Mouse (Mus musculus) embryonic facial prominence, embryonic 10.5 days (tissue): Measurements from ENCODE around the gene Mymx. TPM values are rescaled to one million over a fixed set of nuclear protein-coding genes. Genes with fewer than 3 reads are reported as not detected.

Experiments used
- DNase-seq: peaks from one replicate; pipeline ENCODE4 v3.0.0-alpha.2; 2017; ENCODE audit warnings: low spot score
- H3K27ac ChIP-seq: fragments of 300-500 bp; sonication (generic); replicated peaks from 2 replicates; pipeline ENCODE4 v1.5.1; 2016; ENCODE audit warnings: mild to moderate bottlenecking
- H3K27me3 ChIP-seq: fragments of 300-500 bp; sonication (generic); replicated peaks from 2 replicates; pipeline ENCODE4 v1.6.1; 2016; ENCODE audit warnings: low read depth, mild to moderate bottlenecking; ENCODE audit not compliant: poor library complexity, severe bottlenecking
- H3K36me3 ChIP-seq: fragments of 300-500 bp; sonication (generic); replicated peaks from 2 replicates; pipeline ENCODE4 v1.6.1; 2016; ENCODE audit warnings: mild to moderate bottlenecking, moderate library complexity
- H3K4me1 ChIP-seq: fragments of 300-500 bp; sonication (generic); 2 replicates; pipeline ENCODE4 v1.6.1; 2016
- H3K4me3 ChIP-seq: fragments of 300-500 bp; sonication (generic); 2 replicates; pipeline ENCODE4 v1.5.1; 2016; ENCODE audit warnings: mild to moderate bottlenecking, moderate library complexity
- H3K9me3 ChIP-seq: fragments of 300-500 bp; sonication (generic); 2 replicates; pipeline ENCODE4 v1.6.1; 2016; ENCODE audit warnings: mild to moderate bottlenecking
- WGBS: fragments of 180-500 bp; shearing (Covaris S2); methylation state at CpG from one replicate; pipeline ENCODE4 v1.1.7; 2016; 5-methylcytosine and 5-hydroxymethylcytosine counted together
- polyA plus RNA-seq: library from polyadenylated mRNA; unstranded; fragments of >200 nt; fragmentation: Nextera tagmentation; extraction: Ambion mirVana; gene quantifications from 2 replicates; pipeline ENCODE4 v1.2.1, GENCODE M21; 2016

Gene Mymx
- polyA plus RNA-seq, 1 experiment from 2014 or later, result 0.39 TPM

DNA sequence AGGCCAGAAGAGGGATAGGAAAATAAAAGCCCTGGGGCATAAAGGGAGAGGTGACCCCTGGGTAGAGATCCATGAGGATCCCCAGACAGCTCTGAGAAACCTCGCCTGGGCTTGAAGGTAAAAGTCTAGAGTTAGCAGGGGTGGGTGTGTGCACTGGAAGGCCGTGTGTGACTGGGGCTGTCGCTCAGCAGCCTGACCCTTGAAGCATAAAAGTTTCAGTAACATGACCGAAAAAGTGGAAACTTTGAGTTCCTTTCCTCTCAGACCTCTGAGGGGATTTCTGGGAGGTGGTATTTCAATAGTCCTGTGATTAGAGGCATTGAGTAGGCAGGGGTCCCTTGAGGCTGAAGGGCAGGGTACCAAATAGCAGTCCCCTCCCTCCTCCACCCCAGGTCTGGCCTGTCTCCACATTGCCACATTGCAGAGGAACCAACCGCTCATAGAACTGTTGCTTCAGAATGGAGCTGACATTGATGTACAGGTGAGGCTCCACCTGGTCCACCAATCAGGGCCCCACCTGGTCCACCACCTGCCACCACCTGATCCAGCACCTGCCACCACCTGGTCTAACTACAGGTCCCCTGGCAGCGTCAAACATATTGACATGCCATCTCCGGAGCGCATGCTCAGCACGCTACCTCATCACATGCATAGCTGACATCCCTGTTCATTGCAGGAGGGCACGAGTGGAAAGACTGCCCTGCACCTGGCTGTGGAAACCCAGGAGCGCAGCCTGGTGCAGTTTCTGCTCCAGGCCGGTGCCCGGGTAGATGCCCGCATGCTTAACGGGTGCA, 42.0 kb downstream of the Mymx start:
- Histone ChIP-seq H3K9me3 (no peaks in the 10 kb centered on the region), H3K27ac (no peak overlapping the region), H3K27me3 (peaks cover 28% of the 10 kb centered on the region), H3K4me1 (peaks cover 53% of the 10 kb centered on the region), H3K4me3 (no peak overlapping the region), H3K36me3 (peaks cover 4% of the 10 kb centered on the region; the same call in 1 of the 2 replicates)
- WGBS, result 88% methylated on average over 15 of the region's 15 CpGs
- DNase-seq, result no peak

GRCm38 (mm10) chr17:45557998-45558862, 43.7 kb downstream of the Mymx start:
- peaks cover 43% of the 10 kb centered on the region for H3K4me1 ChIP-seq
- H3K36me3 ChIP-seq, result peaks cover 4% of the 10 kb centered on the region; the same call in 1 of the 2 replicates
- DNase-seq, result no peak
- 0 out of 2 replicates have a peak overlapping the region, but pooled peaks have one; percentile 37 for H3K27ac ChIP-seq
- H3K4me3 ChIP-seq, result peak overlapping the region; percentile 79; the same call in 1 of the 2 replicates
- peaks cover 32% of the 10 kb centered on the region for H3K27me3 ChIP-seq
- 53% methylated on average over 16 of the region's 16 CpGs for WGBS
- H3K9me3 ChIP-seq, result no peaks in the 10 kb centered on the region

DNA sequence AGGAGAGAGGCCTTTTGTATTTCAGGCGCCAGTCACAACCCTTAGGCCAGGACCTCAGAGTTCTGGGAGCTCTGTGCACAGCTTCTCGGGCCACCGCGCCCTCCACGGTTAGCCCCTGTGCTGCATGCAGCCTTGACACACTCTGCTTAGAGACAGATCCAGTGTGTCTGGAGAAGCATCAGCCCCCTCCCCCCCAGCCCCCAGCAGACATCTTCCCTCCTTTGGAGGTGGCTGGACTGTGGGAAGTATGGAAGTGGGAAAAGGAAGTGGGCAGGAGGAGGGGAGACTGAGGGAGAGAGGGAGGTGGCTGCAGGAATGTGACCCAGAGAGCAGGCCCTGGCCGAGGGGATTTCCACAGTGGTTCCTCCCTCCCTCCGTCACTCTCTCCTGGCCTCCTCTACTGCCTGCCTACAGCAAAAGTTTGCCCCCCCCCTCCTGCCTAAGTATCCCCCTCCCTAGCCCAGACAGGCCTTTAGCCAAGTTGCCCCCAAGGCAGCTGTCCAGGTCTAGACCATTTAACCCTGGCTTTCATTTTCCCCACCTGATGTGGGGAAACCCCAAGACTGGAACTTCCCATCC, 44.6 kb downstream of the Mymx start:
- Histone ChIP-seq H3K27ac (no peak overlapping the region), H3K4me1 (peaks cover 43% of the 10 kb centered on the region), H3K9me3 (no peaks in the 10 kb centered on the region), H3K4me3 (peak overlapping the region; percentile 79; the same call in 1 of the 2 replicates), H3K27me3 (peaks cover 37% of the 10 kb centered on the region), H3K36me3 (peaks cover 4% of the 10 kb centered on the region; the same call in 1 of the 2 replicates)
- DNase-seq, result no peak
- 53% methylated on average over 7 of the region's 7 CpGs for WGBS

DNA sequence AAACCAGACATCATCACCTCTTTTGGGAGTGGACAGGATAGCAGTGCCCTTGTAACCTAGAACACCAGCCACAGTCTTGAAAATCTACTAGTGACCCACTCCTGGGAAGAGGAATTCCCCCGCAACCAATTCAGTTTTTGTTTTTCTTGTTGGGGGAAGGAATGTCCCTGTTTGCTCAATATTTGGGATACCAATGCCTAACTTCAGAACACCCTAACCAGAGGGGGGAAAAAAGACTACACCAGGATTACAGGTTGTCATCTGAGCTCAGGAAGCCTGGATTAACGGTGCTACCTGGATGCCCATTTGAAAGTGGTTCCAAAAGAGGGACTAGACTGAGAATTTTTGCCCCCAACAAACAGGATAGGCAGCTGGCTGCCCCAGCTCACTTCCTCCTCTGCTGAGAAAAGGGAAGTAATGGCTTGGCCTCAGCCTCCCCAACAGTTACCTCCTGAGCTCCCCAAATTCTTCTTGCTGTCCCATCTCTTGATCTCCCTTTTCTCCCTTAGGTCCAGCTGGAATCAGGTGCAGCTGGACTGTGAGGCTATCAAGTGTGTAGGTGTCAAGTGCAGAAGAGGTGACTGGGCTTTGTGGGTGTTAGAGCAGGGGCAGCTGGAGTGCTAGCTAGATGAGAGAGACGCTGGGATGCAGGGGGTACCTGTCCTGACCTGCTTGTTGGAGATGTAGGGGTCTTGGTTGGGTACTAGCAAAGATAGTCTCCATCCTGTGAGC, 45.2 kb downstream of the Mymx start:
- WGBS, result 61% methylated on average over 3 of the region's 3 CpGs
- no peaks in the 10 kb centered on the region for H3K9me3 ChIP-seq

GRCm38 (mm10) chr17:45556107-45556489, 45.8 kb downstream of the Mymx start:
- 4% methylated on average over 14 of the region's 14 CpGs for WGBS
- DNase-seq, result no peak

More for the DNA sequence above, 45.2 kb downstream of the Mymx start:
- no peak for DNase-seq
- Histone ChIP-seq H3K4me1 (peaks cover 47% of the 10 kb centered on the region), H3K4me3 (peak overlapping the region; percentile 79), H3K27ac (no peak overlapping the region), H3K27me3 (peaks cover 37% of the 10 kb centered on the region), H3K36me3 (peaks cover 4% of the 10 kb centered on the region; the same call in 1 of the 2 replicates)

GRCm38 (mm10) chr17:45555452-45556106, 46.3 kb downstream of the Mymx start, which contains the start of gene Nfkbie:
TSS of gene Nfkbie (plus strand) at chr17:45555703.
- Histone ChIP-seq H3K36me3 (peaks cover 4% of the 10 kb centered on the region; the same call in 1 of the 2 replicates), H3K4me1 (peaks cover 58% of the 10 kb centered on the region), H3K4me3 (peak within 1 kb of the TSS; percentile 79), H3K27me3 (peaks cover 48% of the 10 kb centered on the region), H3K27ac (peak within 1 kb of the TSS; percentile 72), H3K9me3 (no peaks in the 10 kb centered on the region)
- peak; percentile 98 for DNase-seq
- WGBS, result under 1% methylated on average over 45 of the region's 45 CpGs

More at GRCm38 (mm10) chr17:45556107-45556489, 45.8 kb downstream of the Mymx start:
- Histone ChIP-seq H3K9me3 (no peaks in the 10 kb centered on the region), H3K4me3 (peak overlapping the region; percentile 79), H3K27ac (peak overlapping the region; percentile 72), H3K27me3 (peaks cover 43% of the 10 kb centered on the region), H3K36me3 (peaks cover 4% of the 10 kb centered on the region; the same call in 1 of the 2 replicates), H3K4me1 (peaks cover 53% of the 10 kb centered on the region)

GRCm38 (mm10) chr17:45554420-45554819, 47.5 kb downstream of the Mymx start:
- Histone ChIP-seq H3K27me3 (peaks cover 55% of the 10 kb centered on the region), H3K9me3 (no peaks in the 10 kb centered on the region), H3K4me1 (peaks cover 69% of the 10 kb centered on the region), H3K36me3 (no peaks in the 10 kb centered on the region), H3K4me3 (no peak overlapping the region), H3K27ac (no peak overlapping the region)
- 44% methylated on average over 1 of the region's 1 CpGs for WGBS
- no peak for DNase-seq

- Histone ChIP-seq H3K27me3 (peaks cover 61% of the 10 kb centered on the region), H3K36me3 (no peaks in the 10 kb centered on the region), H3K27ac (no peak overlapping the region), H3K9me3 (no peaks in the 10 kb centered on the region), H3K4me1 (peaks cover 69% of the 10 kb centered on the region), H3K4me3 (no peak overlapping the region)
- DNase-seq, result no peak
- 81% methylated on average over 3 of the region's 3 CpGs for WGBS
Measured at GRCm38 (mm10) chr17:45553065-45553464, 48.8 kb downstream of the Mymx start.

DNA sequence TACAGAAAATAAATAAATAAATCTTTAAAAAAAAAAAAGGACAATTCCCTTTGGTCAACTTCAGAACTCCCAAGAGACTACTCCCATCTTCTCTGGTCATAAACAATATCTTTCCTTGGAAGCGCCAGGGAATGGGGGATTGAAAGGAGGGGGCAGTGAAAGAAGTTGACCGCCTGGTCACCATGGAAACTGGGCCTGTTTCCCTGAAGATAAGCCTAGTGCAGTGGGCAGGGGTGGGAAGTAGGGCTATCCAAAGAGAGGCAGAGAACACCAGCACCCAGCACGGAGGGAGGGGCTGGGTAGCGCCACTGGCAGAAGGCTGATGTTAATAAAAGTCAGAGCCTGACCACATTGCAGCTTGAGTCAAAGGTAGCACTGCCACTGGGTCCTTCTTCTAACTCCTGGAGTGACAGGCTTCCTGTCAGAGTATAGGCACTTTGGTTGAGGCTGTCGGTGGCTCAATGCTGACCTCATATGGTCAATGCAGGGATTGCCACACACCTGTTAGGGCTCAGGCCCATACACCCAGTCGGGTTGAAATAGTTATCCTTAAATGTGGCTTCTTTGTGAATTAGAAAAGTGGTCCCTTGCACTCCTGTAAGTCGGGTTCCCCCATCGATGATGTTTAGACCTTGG, 50.0 kb downstream of the Mymx start:
- Histone ChIP-seq H3K9me3 (no peaks in the 10 kb centered on the region), H3K27me3 (peaks cover 61% of the 10 kb centered on the region), H3K36me3 (peaks cover 2% of the 10 kb centered on the region), H3K27ac (no peak overlapping the region), H3K4me1 (peaks cover 59% of the 10 kb centered on the region), H3K4me3 (0 out of 2 replicates have a peak overlapping the region, but pooled peaks have one; percentile 8)
- DNase-seq, result peak; percentile 80
- 6% methylated on average over 8 of the region's 8 CpGs for WGBS

DNA sequence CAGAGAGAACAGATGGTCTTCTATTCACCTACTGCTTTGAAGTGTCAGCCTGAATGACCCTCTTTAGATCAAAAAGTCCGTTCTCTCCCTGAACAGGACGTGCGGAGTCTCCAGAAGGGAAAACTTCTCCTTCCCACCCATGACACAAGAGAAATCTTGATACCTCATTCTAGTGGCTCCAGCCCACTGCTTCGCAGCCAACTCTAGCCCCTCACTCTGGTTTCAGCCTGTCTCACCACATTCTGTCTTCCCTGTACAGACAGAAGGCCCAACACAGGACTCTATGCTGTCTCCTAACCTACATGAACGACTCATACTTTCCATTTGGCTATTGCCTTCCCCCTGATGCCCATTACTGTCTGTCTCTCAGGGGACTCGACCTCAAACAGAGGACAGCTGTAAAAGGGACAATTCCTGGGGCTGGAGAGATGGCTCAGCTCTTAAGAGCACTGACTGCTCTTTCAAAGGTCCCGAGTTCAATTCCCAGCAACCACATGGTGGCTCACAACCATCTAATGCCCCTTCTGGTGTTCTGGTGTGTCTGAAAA, 50.6 kb downstream of the Mymx start:
- peaks cover 61% of the 10 kb centered on the region for H3K27me3 ChIP-seq
- H3K27ac ChIP-seq, result no peak overlapping the region
- WGBS, result 57% methylated on average over 7 of the region's 7 CpGs
- H3K4me1 ChIP-seq, result peaks cover 55% of the 10 kb centered on the region
- H3K36me3 ChIP-seq, result peaks cover 9% of the 10 kb centered on the region
- no peak for DNase-seq
- no peak overlapping the region for H3K4me3 ChIP-seq
- H3K9me3 ChIP-seq, result no peaks in the 10 kb centered on the region
